9 mouse cellular contexts compared by ENCODE assay signal in genomic region chr4:141335263-141335796, GRCm38 (mm10). TPM values are rescaled to one million over a fixed set of nuclear protein-coding genes. Genes with fewer than 3 reads are reported as not detected.
DNase-seq lines count a peak whose midpoint lies in the region; ATAC-seq and TF ChIP-seq lines count a peak whose summit lies in the region.
"Had no signal": no experiment of that assay in that cellular context is flagged by ENCODE, and none has a peak within 500 bp of the region (broad histone marks: within the 10 kb centered on the region; RNA-seq: fewer than 3 reads in every experiment).

No protein-coding gene starts in this region.

- peak; percentile 72 for ATAC-seq in forebrain, embryonic 15.5 days (replicated peaks)
- peak; percentile 93 for ATAC-seq in midbrain, embryonic 13.5 days

- H3K9me3 ChIP-seq in heart, embryonic 10.5 days: no peaks in the 10 kb centered on the region
- no peaks in the 10 kb centered on the region for H3K9me3 ChIP-seq in E14TG2a.4 (ENCODE audit: low read length)
- no peaks in the 10 kb centered on the region for H3K9me3 ChIP-seq in forebrain, embryonic 15.5 days
- H3K9me3 ChIP-seq in midbrain, embryonic 13.5 days: no peaks in the 10 kb centered on the region

- 14% methylated on average over 3 of the region's 3 CpGs for WGBS in heart, embryonic 10.5 days
- 5% methylated on average over 3 of the region's 3 CpGs for WGBS in forebrain, embryonic 15.5 days
- WGBS in midbrain, embryonic 13.5 days: 2% methylated on average over 3 of the region's 3 CpGs

- H3K36me3 ChIP-seq in heart, embryonic 10.5 days: no peaks in the 10 kb centered on the region
- peaks cover 2% of the 10 kb centered on the region for H3K36me3 ChIP-seq in E14TG2a.4 (ENCODE audit: insufficient read depth, low read length)
- H3K36me3 ChIP-seq in forebrain, embryonic 15.5 days: no peaks in the 10 kb centered on the region
- no peaks in the 10 kb centered on the region for H3K36me3 ChIP-seq in midbrain, embryonic 13.5 days

- no peak overlapping the region; the same call in 1 of the 2 replicates for H3K4me3 ChIP-seq in heart, embryonic 10.5 days
- H3K4me3 ChIP-seq in E14TG2a.4 (replicated peaks; ENCODE audit: low read length): 0 out of 2 replicates have a peak overlapping the region, but pooled peaks have one; percentile 1
- no peak overlapping the region for H3K4me3 ChIP-seq in forebrain, embryonic 15.5 days
- H3K4me3 ChIP-seq in midbrain, embryonic 13.5 days (replicated peaks): no peak overlapping the region

- DNase-seq in heart, embryonic 10.5 days (ENCODE audit: low spot score): no peak
- DNase-seq in heart, postnatal 36 days: no peak
- DNase-seq in urinary bladder, adult 2 months (ENCODE audit: low spot score): no peak
- no peak for DNase-seq in layer of hippocampus, adult 8-10 months (ENCODE audit: low spot score in 2 of 2)
- no peak for DNase-seq in thymus, adult 18-20 months

- peaks cover 59% of the 10 kb centered on the region for H3K4me1 ChIP-seq in heart, embryonic 10.5 days
- H3K4me1 ChIP-seq in E14TG2a.4 (replicated peaks; ENCODE audit: low read depth, low read length): peaks cover 90% of the 10 kb centered on the region
- peaks cover 21% of the 10 kb centered on the region for H3K4me1 ChIP-seq in forebrain, embryonic 15.5 days
- peaks cover 46% of the 10 kb centered on the region for H3K4me1 ChIP-seq in midbrain, embryonic 13.5 days (replicated peaks)

- no peak overlapping the region for H3K4me2 ChIP-seq in forebrain, embryonic 15.5 days (replicated peaks)
- H3K4me2 ChIP-seq in midbrain, embryonic 13.5 days (replicated peaks): no peak overlapping the region

- no peak overlapping the region for H3K9ac ChIP-seq in forebrain, embryonic 15.5 days (replicated peaks)
- H3K9ac ChIP-seq in midbrain, embryonic 13.5 days (replicated peaks): no peak overlapping the region

- no peak for TF ChIP-seq CTCF in E14TG2a.4 (conservative IDR thresholded peaks at IDR 0.05; ENCODE audit: low read length)

- H3K27ac ChIP-seq in heart, embryonic 10.5 days: peak overlapping the region; percentile 84
- peak overlapping the region; percentile 36; the same call in 1 of the 2 replicates for H3K27ac ChIP-seq in forebrain, embryonic 15.5 days (replicated peaks)
- peak overlapping the region; percentile 79 for H3K27ac ChIP-seq in midbrain, embryonic 13.5 days
- H3K27ac ChIP-seq: macrophage had no signal

- peaks cover 5% of the 10 kb centered on the region for H3K27me3 ChIP-seq in heart, embryonic 10.5 days (ENCODE audit: insufficient read depth, poor library complexity, severe bottlenecking)
- H3K27me3 ChIP-seq in E14TG2a.4 (ENCODE audit: insufficient read depth, low read length): peaks cover 5% of the 10 kb centered on the region; the same call in 1 of the 2 replicates
- H3K27me3 ChIP-seq in forebrain, embryonic 15.5 days: no peaks in the 10 kb centered on the region
- H3K27me3 ChIP-seq in midbrain, embryonic 13.5 days: 0 out of 2 replicates have a peak, but pooled peaks cover 4% of the 10 kb centered on the region

- intact Hi-C loops in heart, postnatal 36 days (cut with DNase I): no loop called here

RNA-seq across cellular contexts. Expression of gene Fam131c, which starts 32.7 kb away (rescaled TPM):
- polyA plus RNA-seq in heart, embryonic 10.5 days (2016; fragmentation: Nextera tagmentation; extraction: Ambion mirVana): 0.62 and 1.2 TPM in 2 replicates
- 1 to 10 TPM; 1.6 to 1.7 TPM for total RNA-seq in heart, postnatal 36 days (2021)
- polyA plus RNA-seq in forebrain, embryonic 15.5 days (2015; fragmentation: Nextera tagmentation; extraction: Ambion mirVana): 12.1 and 13.8 TPM in 2 replicates
- 7.8 and 10.1 TPM in 2 replicates for polyA plus RNA-seq in midbrain, embryonic 13.5 days (2015; fragmentation: Nextera tagmentation; extraction: Ambion mirVana)
- polyA plus RNA-seq in urinary bladder, adult 2 months (2012; rRNA removed): 0.28 and 0.66 TPM in 2 replicates
- total RNA-seq in layer of hippocampus, adult 8-10 months (2022): 1 to 10 TPM; 2.4 to 3.6 (median 2.8) TPM
- polyA plus RNA-seq: macrophage had no signal

RNA-seq across cellular contexts. Expression of gene Epha2, which starts 34.3 kb away (rescaled TPM):
- 5.2 and 6.3 TPM in 2 replicates for polyA plus RNA-seq in heart, embryonic 10.5 days (2016; fragmentation: Nextera tagmentation; extraction: Ambion mirVana)
- total RNA-seq in heart, postnatal 36 days (2021): 1 to 10 TPM; 5.4 to 7.0 TPM
- polyA plus RNA-seq in forebrain, embryonic 15.5 days (2015; fragmentation: Nextera tagmentation; extraction: Ambion mirVana): 1.0 and 1.1 TPM in 2 replicates
- 3.5 and 4.7 TPM in 2 replicates for polyA plus RNA-seq in midbrain, embryonic 13.5 days (2015; fragmentation: Nextera tagmentation; extraction: Ambion mirVana)
- polyA plus RNA-seq in urinary bladder, adult 2 months (2012; rRNA removed): 20.2 and 25.6 TPM in 2 replicates
- 1 to 10 TPM; 1.3 to 2.7 (median 2.2) TPM for total RNA-seq in layer of hippocampus, adult 8-10 months (2022)
